Mouse (Mus musculus) E14TG2a.4 (cell line): Measurements from ENCODE around the gene Dpp10.

Source experiments
- H3K27me3 ChIP-seq: 2 replicates; pipeline ENCODE4 v1.6.1; 2014; ENCODE audit warnings: low read length, control low read depth; ENCODE audit not compliant: insufficient read depth
- H3K36me3 ChIP-seq: 2 replicates; pipeline ENCODE4 v1.6.1; 2014; ENCODE audit warnings: low read length, control low read depth; ENCODE audit not compliant: insufficient read depth
- H3K4me1 ChIP-seq: replicated peaks from 2 replicates; pipeline ENCODE4 v1.6.1; 2014; ENCODE audit warnings: low read depth, low read length, control low read depth
- H3K4me3 ChIP-seq: replicated peaks from 2 replicates; pipeline ENCODE4 v1.5.1; 2014; ENCODE audit warnings: mild to moderate bottlenecking, low read length
- H3K9me3 ChIP-seq: 2 replicates; pipeline ENCODE4 v1.6.1; 2014; ENCODE audit warnings: low read length, control low read depth
- CTCF ChIP-seq: conservative IDR thresholded peaks from 2 replicates; pipeline ENCODE4 v1.5.1; 2014; ENCODE audit warnings: low read length
- NANOG ChIP-seq: IDR thresholded peaks from 2 replicates; pipeline ENCODE4 v1.6.1; 2014; ENCODE audit warnings: borderline replicate concordance, low read length, mixed read lengths
- POU5F1 ChIP-seq: IDR thresholded peaks from 2 replicates; pipeline ENCODE4 v1.6.1; 2014; ENCODE audit warnings: low read length, borderline replicate concordance

The Dpp10 gene

DNA sequence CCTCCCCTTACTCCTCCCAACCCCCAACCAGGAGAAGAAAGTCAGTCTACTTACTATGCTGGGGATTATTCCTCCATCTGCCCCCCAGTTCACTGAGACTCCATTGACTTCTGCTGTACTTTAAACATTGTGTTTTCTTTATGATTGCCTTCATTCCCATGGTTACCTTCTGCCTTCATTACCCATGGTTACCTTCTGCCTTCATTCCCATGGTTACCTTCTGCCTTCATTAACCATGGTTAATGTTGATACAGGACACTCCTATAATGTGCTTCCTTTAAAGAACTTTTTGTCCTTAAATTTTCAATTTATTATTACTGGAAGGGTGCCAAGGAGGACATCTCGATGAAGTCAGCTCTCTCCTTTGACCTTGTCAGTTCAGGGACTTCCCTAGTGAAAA lies 158.1 kb downstream of the Dpp10 start:
- TF ChIP-seq NANOG = no peak
- TF ChIP-seq CTCF = no peak
- no peak for TF ChIP-seq POU5F1
- no peaks in the 10 kb centered on the region for H3K27me3 ChIP-seq
- H3K4me3 ChIP-seq = no peak overlapping the region
- H3K4me1 ChIP-seq = no peaks in the 10 kb centered on the region
- H3K9me3 ChIP-seq = no peaks in the 10 kb centered on the region
- H3K36me3 ChIP-seq = no peaks in the 10 kb centered on the region

DNA sequence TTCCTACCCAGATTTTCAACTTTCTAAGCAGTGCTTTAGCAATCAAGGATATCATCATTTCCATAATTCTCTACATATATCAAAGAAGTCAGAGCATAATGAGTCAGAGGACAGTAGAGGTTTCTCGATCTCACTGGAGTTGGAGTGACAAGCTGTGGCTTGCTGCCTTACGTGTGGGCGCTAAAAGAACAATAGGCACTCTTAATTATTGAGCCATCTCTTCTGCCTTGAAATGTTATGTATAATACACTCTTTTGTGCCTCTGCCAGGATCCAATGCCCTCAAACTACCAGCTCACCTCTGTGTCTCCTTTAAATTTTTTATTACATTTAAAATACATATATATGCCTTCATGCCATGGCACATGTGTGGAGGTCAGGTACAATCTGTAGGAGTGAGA lies 198.5 kb downstream of the Dpp10 start:
- Histone ChIP-seq H3K9me3 (no peaks in the 10 kb centered on the region), H3K4me1 (no peaks in the 10 kb centered on the region), H3K4me3 (no peak overlapping the region), H3K36me3 (no peaks in the 10 kb centered on the region), H3K27me3 (no peaks in the 10 kb centered on the region)
- TF ChIP-seq CTCF (no peak), NANOG (no peak), POU5F1 (no peak)

DNA sequence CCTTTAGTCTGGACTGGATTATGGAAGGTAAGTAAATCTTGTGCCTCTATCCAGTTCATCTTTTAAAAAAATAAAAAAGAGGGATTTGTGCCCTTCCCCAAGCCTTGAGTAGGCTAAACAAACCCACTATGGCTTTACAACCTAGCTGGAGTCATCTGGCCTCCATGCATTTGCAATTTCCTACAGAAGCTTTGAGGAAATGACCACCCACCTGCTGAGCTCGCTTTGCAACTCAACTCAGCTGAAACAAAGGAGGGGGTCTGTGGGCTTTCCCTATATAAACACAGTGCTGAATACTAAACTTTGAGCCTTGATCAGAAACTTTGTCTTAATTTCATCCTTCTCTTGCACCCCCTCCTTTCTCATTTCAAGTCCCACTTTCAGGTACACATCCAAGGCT lies 244.2 kb downstream of the Dpp10 start:
- no peak for TF ChIP-seq CTCF
- TF ChIP-seq POU5F1 = no peak
- no peak for TF ChIP-seq NANOG
- no peaks in the 10 kb centered on the region for H3K9me3 ChIP-seq
- H3K27me3 ChIP-seq = no peaks in the 10 kb centered on the region
- H3K4me3 ChIP-seq = no peak overlapping the region
- H3K36me3 ChIP-seq = no peaks in the 10 kb centered on the region
- peaks cover 3% of the 10 kb centered on the region; the same call in 1 of the 2 replicates for H3K4me1 ChIP-seq

DNA sequence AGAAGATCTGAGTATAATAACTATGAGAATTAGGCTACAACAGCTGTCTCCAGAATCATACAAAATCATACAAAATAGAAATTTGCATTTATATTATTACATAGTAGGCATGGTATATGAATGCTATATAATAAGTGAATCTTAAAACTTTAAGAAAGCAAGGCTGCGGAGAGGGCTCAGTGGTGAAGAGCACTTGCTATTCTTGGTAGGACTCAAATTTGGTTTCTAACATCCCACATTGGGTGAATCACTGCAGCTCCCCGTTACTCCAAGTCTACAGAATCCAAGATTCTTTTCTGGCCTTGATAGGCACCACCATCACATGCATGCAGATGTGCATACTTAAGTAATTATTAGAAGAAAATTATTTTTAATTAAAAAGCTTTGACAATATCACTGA lies 279.8 kb downstream of the Dpp10 start:
- no peaks in the 10 kb centered on the region for H3K9me3 ChIP-seq
- H3K27me3 ChIP-seq = no peaks in the 10 kb centered on the region
- no peaks in the 10 kb centered on the region for H3K36me3 ChIP-seq
- H3K4me3 ChIP-seq = no peak overlapping the region
- H3K4me1 ChIP-seq = no peaks in the 10 kb centered on the region
- no peak for TF ChIP-seq NANOG
- no peak for TF ChIP-seq CTCF
- no peak for TF ChIP-seq POU5F1

GRCm38 (mm10) chr1:123762272-123762671 lies 283.1 kb downstream of the Dpp10 start:
- no peak for TF ChIP-seq CTCF
- Histone ChIP-seq H3K4me1 (no peaks in the 10 kb centered on the region), H3K36me3 (no peaks in the 10 kb centered on the region), H3K4me3 (no peak overlapping the region), H3K9me3 (no peaks in the 10 kb centered on the region), H3K27me3 (no peaks in the 10 kb centered on the region)

DNA sequence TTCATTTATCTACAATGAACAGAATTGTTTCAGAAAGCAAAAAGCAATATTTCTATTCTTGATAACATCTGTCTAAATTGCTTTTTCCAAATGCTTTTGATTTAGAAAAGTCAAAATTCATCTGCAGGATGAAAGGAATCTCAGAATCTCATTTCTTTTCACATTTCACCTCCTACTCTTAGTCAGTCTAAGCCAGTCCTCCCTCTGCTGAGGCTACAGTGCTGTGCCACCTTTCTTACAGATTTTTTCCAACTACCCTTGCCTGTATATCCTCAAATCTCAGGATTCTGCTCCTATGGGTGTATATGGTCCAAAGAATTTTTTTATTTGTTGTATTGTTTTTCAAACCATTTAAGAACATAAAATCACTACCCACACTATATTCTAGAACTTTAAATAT lies 289.3 kb downstream of the Dpp10 start:
- H3K27me3 ChIP-seq = no peaks in the 10 kb centered on the region
- H3K9me3 ChIP-seq = no peaks in the 10 kb centered on the region
- TF ChIP-seq POU5F1 (no peak), NANOG (no peak), CTCF (no peak)
- H3K36me3 ChIP-seq = no peaks in the 10 kb centered on the region
- H3K4me3 ChIP-seq = no peak overlapping the region
- H3K4me1 ChIP-seq = no peaks in the 10 kb centered on the region

GRCm38 (mm10) chr1:123707292-123707691 lies 338.1 kb downstream of the Dpp10 start:
- Histone ChIP-seq H3K36me3 (no peaks in the 10 kb centered on the region), H3K9me3 (no peaks in the 10 kb centered on the region), H3K4me3 (no peak overlapping the region), H3K4me1 (no peaks in the 10 kb centered on the region), H3K27me3 (no peaks in the 10 kb centered on the region)
- no peak for TF ChIP-seq NANOG
- no peak for TF ChIP-seq CTCF
- no peak for TF ChIP-seq POU5F1

DNA sequence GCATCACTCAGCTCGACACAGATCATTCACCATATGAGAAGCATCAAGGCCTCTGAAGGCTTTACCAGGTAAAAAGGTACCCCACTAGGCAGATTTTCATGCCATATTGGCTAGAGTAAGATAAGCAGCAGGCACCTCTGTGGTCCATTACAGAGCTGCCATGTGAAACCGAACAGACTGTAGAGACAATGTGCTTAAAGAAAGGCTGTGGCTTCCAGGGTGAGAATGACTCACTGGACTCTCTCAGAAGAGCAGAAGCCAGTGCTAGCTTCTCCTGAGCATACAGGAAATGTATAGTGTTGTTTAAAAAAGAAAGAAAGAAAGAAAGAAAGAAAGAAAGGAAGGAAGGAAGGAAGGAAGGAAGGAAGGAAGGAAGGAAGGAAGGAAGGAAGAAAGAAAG lies 386.9 kb downstream of the Dpp10 start:
- H3K4me1 ChIP-seq = no peaks in the 10 kb centered on the region
- H3K36me3 ChIP-seq = no peaks in the 10 kb centered on the region
- no peaks in the 10 kb centered on the region for H3K27me3 ChIP-seq
- H3K4me3 ChIP-seq = no peak overlapping the region
- H3K9me3 ChIP-seq = no peaks in the 10 kb centered on the region
- TF ChIP-seq NANOG (no peak), POU5F1 (no peak), CTCF (no peak)

- H3K9me3 ChIP-seq = no peaks in the 10 kb centered on the region
- TF ChIP-seq CTCF (no peak), NANOG (no peak), POU5F1 (no peak)
- no peaks in the 10 kb centered on the region for H3K27me3 ChIP-seq
- no peaks in the 10 kb centered on the region for H3K36me3 ChIP-seq
- no peak overlapping the region for H3K4me3 ChIP-seq
- H3K4me1 ChIP-seq = no peaks in the 10 kb centered on the region
These were observed 388.8 kb downstream of the Dpp10 start for GRCm38 (mm10) chr1:123656607-123657006.

GRCm38 (mm10) chr1:123637897-123638296 lies 407.5 kb downstream of the Dpp10 start:
- Histone ChIP-seq H3K27me3 (no peaks in the 10 kb centered on the region), H3K4me3 (no peak overlapping the region), H3K36me3 (no peaks in the 10 kb centered on the region), H3K9me3 (no peaks in the 10 kb centered on the region), H3K4me1 (no peaks in the 10 kb centered on the region)
- no peak for TF ChIP-seq POU5F1
